Mouse (Mus musculus): ENCODE measurements around the gene Tnni2.

- TF ChIP-seq ZC3H11A (IDR thresholded peaks at IDR 0.05; ENCODE audit: borderline replicate concordance, low read depth, low read length) (no peak), HCFC1 (IDR thresholded peaks at IDR 0.05; ENCODE audit: borderline replicate concordance, insufficient read depth, low read length) (no peak), ZNF384 (IDR thresholded peaks at IDR 0.05; ENCODE audit: low read depth, low read length) (no peak), CHD2 (IDR thresholded peaks at IDR 0.05; ENCODE audit: low read depth, low read length) (no peak), MAFK (IDR thresholded peaks at IDR 0.05; ENCODE audit: insufficient read depth, low read depth, low read length) (no peak)
Observed at GRCm38 (mm10) chr7:142409603-142410002, 32.0 kb upstream of the Tnni2 start.
